Mouse (Mus musculus) gastrocnemius, postnatal 4 days (tissue): ENCODE measurements around the gene 4930432K21Rik. TPM values are rescaled to one million over a fixed set of nuclear protein-coding genes. Genes with fewer than 3 reads are reported as not detected.

Experiments used
- DNase-seq, 2 experiments: peaks; one replicate each; pipeline ENCODE4 v3.0.0; 2021 to 2022; ENCODE audit warnings: low spot score in 2 of 2, mixed read lengths in 2 of 2
- total RNA-seq, 2 experiments: library from RNA; stranded (reverse); gene quantifications; 2 replicates each; pipeline ENCODE4 v1.2.3; 2021

4930432K21Rik gene
- total RNA-seq, 2 experiments from 2014 or later = 1.4 to 1.9 TPM

DNA sequence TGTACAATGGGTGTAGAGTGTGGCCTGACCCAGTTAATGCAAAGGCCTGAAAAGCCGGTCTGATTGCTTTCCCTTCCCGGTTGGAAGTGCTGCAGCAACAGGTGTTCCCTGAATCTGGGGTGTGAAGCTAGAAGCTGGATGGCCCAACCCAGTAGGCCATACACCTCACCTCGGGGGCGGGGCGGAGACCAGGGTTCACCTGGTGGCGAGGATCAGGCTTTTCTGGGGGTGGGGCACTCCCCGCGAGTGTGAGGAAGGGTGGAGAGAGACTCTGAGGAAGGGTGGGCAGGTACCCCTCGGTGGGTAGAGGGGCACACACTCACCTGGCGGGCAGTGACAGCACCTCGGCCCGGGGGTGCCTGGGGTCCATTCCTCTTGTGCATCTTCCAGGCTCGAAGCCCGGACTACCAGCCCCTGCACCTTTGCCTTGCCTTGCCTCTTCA is 480 bp upstream of the 4930432K21Rik start:
- no peak for DNase-seq

DNA sequence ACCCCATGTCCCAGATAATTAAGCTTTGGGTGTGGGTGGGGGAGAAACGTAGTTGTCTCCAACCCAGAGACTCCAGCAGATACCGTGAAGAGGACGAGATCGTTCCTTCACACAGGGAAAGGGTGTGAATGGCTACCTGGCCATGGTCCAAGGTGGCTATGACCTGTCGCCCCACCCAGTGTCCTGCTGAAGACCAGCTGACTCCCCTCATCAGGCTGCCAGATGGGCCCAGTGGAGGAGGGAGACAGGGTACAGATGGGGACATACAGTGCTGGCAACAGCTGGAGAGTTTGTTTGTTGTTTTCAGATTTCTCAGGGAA is 666 bp downstream of the 4930432K21Rik start:
- DNase-seq = no peak

DNA sequence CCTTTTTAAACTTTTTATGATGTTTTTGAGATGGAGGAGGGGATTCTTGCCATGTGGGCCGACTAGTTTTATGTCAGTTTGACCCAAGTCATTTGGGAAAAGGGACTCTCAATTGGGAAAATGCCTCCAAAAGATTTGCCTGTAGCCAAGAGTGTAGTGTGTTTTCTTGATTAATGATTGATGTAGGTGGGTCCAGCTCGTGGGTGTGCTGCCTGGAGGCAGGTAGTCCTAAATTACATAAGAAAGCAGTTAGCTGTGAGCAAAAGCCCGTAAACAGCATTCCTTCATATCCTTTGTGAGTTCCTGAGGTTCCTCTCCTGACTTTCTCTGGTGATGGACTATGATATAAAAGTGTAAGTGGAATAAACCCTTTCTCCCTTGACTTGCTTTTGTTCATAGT is 1.4 kb downstream of the 4930432K21Rik start:
- DNase-seq = no peak

DNA sequence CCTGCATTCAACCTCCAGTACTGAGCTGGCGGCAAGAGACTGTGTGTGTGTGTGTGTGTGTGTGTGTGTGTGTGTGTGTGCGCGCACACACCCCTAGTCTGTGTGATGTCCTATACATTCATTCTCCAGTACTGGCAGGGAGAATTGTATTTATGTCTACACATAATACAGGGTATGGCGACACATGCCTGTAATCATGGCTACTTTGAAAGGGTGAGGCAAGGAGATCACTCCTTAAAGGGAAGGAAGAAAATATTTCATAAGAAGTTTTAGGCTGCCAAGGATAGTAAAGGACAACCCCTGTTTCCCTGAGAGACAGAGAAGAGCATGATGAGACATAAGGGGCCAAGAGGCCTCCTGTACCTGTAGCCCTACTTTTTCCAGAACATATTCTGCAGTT is 9.8 kb downstream of the 4930432K21Rik start:
- no peak for DNase-seq

GRCm38 (mm10) chr8:84167696-84168095 is 19.9 kb downstream of the 4930432K21Rik start:
- DNase-seq = no peak

DNA sequence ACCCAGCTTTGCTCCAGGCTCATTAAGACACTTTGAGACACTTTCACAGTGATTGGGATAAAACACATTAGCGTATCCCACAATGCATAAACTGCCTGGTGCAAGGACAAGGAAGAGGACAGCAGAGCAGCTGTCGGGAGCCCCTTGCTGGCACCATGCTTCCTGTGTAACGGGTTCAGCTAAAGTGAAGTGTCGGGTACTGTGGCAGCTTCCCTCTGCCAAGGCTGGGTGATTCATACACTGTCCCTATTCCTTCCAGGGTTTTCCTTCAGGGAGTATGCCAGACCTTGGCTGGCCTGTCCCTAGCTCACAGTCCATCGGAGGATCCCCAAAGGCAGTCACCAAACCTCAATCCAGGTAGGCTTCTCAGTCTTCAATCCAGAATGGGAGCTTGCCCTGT is 22.3 kb downstream of the 4930432K21Rik start:
- no peak for DNase-seq

DNA sequence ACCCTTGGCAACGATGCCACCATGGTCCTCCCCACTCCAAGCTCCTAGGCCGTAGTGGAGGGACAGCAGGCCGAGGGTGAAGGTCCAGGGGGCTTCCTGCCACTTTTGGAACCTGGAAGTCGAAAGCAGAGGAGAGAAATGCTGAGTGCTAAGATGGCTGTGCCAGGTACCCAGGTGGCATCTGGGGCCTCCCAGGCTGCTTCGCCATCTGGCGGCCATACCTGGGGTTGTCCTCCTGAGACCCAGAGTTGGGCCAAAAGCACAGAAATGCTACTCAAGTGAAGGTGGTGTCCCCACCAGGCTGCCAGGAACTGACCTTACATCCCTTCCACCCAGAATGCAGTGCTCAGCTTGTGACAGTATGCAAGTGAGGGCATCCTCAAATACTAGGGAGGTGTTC is 26.0 kb downstream of the 4930432K21Rik start:
- no peak for DNase-seq

DNA sequence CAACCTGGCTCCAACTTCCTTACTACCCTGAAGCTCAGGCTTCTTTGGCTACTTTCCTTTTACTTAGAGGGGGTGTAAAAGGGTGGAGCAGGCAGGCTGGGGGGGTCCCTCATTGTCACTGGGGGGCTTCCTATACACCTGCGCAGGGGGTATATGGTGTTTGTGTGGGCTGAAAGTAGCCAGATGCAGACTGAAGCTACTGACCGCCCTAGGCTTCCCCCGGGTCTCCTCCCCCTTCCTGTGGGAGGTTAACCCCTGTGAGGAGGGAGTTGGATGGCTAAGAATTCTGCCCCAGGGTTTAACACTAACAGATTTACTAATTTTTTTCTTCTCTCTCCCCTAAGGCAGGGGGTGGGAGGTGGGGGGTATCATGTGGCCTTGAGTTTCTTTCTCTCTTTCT is 28.7 kb downstream of the 4930432K21Rik start:
- DNase-seq = no peak

DNA sequence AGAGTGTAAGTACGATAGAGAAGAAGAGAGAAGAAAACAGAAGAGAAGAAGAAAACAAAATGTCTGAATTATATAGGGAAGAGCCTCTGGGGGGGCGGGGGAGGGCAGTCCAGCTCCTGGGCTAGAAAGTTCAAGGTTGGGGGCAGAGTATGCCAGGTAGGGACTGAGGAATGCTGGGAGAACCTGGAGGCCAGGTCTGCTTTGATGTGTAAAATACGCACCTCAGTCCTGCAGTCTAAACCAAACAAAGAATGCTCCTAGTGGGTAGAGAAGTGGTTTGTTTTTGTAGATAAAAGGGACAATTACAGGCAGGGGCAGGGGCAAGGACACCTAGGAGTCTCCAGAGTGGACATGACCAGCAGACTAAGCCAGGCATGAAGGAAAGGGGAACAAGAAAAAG is 29.6 kb downstream of the 4930432K21Rik start:
- DNase-seq = no peak

DNA sequence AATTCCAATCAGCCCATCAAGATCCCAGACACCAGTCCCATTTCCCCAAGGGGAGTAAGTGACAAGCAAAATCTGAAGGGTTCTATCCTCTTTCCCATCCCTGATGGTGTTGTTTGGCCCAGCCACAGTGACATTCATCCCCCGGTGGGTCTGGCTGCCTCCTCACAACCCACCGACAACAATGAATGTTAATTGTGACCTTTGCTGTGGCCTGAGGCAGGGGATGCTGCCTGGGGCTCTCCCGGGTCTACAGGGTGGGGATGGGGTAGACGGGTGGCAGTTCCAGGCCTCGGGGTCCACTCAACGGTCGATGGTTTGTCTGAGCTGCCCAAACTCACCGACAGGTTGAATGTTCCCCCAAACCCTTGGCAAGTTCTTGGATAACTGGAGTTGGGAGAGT is 30.8 kb downstream of the 4930432K21Rik start:
- no peak for DNase-seq

DNA sequence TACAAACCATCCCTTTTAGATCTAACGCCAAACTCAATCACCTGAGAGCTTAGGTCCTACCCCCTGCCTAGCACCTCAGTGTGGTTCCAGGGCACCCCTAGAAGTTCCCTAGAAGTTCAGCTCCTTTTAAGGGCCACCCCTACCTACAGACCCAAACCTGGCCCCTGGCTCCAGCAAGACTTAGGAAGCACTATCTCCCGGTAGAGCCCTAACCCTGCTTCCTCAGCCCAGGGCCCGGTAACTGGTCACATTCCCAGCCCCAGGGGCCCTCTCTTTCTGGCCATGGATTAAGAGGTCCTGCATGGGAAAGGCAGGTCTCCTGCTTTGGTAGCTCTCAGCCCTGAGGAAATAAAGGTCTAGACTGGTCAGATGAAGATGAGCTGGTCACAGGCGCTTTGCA is 32.1 kb downstream of the 4930432K21Rik start:
- DNase-seq = no peak

- no peak for DNase-seq
Measured at GRCm38 (mm10) chr8:84180530-84181190, 32.8 kb downstream of the 4930432K21Rik start.

DNA sequence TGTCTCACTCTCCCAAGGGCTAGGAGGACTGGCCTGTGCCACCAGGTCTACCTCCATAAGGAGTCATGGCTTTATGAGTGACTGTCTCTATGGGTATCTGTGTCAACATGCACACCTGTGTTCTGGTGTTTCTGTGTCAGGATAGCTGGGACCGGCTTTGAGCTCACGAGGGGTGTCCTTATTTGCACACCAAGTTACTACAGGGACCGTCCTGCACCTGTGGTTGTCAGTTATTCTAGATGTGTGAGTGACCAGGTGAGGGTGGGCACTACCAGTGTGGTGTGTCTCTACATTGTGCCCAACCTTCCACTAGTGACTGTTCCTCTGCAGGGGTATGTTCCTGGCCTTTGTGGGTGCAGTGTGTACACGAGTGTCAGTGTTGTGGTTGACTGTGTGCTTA is 35.0 kb downstream of the 4930432K21Rik start:
- DNase-seq = no peak

GRCm38 (mm10) chr8:84183261-84184084 is 35.6 kb downstream of the 4930432K21Rik start:
- no peak for DNase-seq

DNA sequence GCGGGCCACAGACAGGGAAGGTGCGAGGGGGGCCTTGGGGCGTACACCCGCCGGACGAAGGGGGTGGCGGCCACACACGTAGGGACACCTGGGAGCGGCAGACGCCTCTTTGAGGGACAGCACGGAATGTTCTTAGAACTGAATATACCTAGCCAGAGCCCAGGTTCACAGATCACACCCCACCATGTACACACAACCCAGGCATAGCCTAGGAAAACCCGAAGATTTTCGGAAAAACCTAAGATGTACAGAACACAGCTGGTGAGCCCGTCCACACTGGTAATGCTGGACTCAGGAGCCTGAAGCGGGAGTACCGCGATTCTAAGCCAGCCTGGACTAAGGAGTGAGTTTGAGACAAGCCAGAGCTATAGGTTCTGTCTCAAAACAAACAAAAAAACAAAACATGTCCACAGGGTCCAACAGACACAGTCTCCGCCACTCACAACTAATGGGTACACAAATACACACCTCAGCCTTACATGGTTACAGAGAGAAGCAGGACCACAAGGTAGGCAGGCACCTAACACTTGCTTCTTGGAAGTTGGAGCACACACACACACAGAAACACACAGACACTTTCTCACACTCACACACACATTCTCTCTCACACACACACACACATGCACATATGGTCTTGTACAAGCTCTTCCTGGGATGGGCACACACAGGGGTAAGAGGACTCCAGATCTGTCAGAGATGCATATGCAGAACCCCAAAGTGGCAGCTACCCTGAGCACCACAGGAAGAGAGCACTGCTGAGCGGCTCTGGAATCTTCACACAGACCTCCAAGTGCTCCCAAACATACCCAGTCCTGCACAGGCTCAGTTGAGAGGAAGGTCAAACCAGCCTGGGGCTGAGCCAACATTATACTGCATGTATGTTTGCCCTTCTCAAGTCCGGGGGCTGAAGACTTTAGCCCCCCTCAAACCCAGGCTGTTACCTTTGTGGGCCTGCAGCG is 36.5 kb downstream of the 4930432K21Rik start:
- no peak for DNase-seq

GRCm38 (mm10) chr8:84185117-84185516 is 37.3 kb downstream of the 4930432K21Rik start, which contains the start of gene Nanos3:
Gene Nanos3 (minus strand): TSS chr8:84185217.
- DNase-seq = no peak

DNA sequence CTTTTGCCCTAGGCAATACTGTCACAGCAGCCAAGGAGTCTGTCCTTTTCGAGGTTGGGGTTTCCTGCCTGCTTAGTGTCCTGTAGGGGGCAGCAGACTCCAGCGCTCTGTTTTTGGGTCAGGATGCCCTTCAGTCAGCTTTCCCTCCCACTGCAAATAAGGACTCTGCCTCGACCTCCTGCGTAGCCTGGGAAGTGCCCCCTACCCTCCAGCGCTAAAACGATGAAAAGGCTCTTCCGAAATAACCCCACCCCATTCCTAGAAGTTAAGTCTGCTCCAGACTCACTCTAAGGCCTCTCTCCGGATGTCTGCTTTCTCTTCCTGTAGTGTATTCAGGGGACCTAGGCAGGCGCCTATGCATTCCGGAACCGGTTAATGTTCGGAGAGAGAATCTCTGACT is 38.7 kb downstream of the 4930432K21Rik start:
- peak in 1 of 2 experiments; percentile 71 for DNase-seq

DNA sequence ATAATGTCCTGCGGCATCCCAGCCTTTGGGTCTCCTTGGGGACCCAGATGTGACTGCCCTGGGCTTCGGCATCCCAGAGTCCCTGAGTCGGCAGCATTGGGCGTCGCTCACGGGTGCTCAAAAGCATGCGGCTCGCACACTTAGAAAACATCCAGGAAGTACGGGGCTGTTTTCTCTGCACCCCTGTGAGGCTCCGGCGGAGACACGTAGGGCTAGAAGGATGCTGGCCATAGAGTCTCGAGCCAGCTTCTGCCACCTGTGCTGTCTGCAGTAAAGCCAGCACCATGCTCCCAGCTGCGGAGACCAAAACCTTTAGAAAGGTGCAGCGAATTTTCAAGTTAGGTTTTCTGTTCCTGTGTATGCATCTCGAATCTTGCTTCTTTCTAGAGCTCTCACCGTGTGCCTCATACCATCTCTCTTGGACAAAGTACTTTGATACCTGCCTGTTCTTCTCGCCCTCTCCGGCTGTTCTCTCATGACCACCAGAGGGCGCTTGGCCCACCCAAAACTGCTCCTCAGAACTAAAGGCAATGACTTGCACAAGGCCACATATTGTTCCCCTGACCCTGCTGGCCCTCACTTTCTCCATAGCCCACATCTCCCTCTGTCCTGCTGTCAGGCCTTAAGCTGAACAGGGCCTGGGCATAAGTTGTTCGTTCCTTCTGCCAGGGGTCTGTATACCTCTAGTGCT is 39.4 kb downstream of the 4930432K21Rik start:
- DNase-seq = no peak

GRCm38 (mm10) chr8:84188671-84189070 is 40.8 kb downstream of the 4930432K21Rik start:
- no peak for DNase-seq

GRCm38 (mm10) chr8:84189603-84190002 is 41.8 kb downstream of the 4930432K21Rik start:
- DNase-seq = no peak
